Mouse (Mus musculus) ES-Bruce4 (cell line): ENCODE data around the gene Dnmbp. TPM values are rescaled to one million over a fixed set of nuclear protein-coding genes. Genes with fewer than 3 reads are reported as not detected.

Experiments
- H3K27ac ChIP-seq: 2 replicates; pipeline ENCODE4 v1.5.1; 2012; ENCODE audit warnings: low read length, inconsistent platforms; ENCODE audit not compliant: insufficient read depth
- H3K27me3 ChIP-seq: 2 replicates; pipeline ENCODE4 v1.6.1; 2012; ENCODE audit warnings: mild to moderate bottlenecking, low read length, inconsistent platforms; ENCODE audit not compliant: control insufficient read depth, poor library complexity, insufficient read depth, severe bottlenecking
- H3K36me3 ChIP-seq: 2 replicates; pipeline ENCODE4 v1.6.1; 2012; ENCODE audit warnings: inconsistent platforms, mild to moderate bottlenecking, low read length, moderate library complexity; ENCODE audit not compliant: control insufficient read depth, poor library complexity, insufficient read depth, severe bottlenecking
- H3K4me1 ChIP-seq: one replicate; pipeline ENCODE4 v1.8.1; 2011; ENCODE audit warnings: low read length; ENCODE audit not compliant: control insufficient read depth, insufficient read depth
- H3K4me3 ChIP-seq: 2 replicates; pipeline ENCODE4 v1.5.1; 2011; ENCODE audit warnings: low read depth, mild to moderate bottlenecking, low read length
- H3K9ac ChIP-seq: 2 replicates; pipeline ENCODE4 v1.6.1; 2012; ENCODE audit warnings: low read depth, mild to moderate bottlenecking, inconsistent platforms; ENCODE audit not compliant: poor library complexity, severe bottlenecking
- H3K9me3 ChIP-seq: replicated peaks from 2 replicates; pipeline ENCODE4 v1.6.1; 2012; ENCODE audit warnings: mild to moderate bottlenecking, low read length, inconsistent platforms; ENCODE audit not compliant: control insufficient read depth, poor library complexity, insufficient read depth, severe bottlenecking
- CTCF ChIP-seq: IDR thresholded peaks from one replicate; pipeline ENCODE4 v1.8.1; 2011; ENCODE audit warnings: low read depth, low read length
- EP300 ChIP-seq: IDR thresholded peaks from 2 replicates; pipeline ENCODE4 v1.6.1; 2011; ENCODE audit warnings: low read depth, low read length; ENCODE audit not compliant: insufficient read depth
- POLR2A ChIP-seq: IDR thresholded peaks from one replicate; pipeline ENCODE4 v1.8.1; 2011; ENCODE audit warnings: low read length; ENCODE audit not compliant: insufficient read depth
- polyA plus RNA-seq: library from polyadenylated mRNA; stranded (reverse); fragments of >200 nt; gene quantifications from 2 replicates; pipeline ENCODE4 v1.2.4, GENCODE M21; 2011; ENCODE audit warnings: low read depth; ENCODE audit not compliant: missing spikeins, insufficient read depth, insufficient read length

Dnmbp gene
- polyA plus RNA-seq, 1 experiment, result 18.6 TPM

DNA sequence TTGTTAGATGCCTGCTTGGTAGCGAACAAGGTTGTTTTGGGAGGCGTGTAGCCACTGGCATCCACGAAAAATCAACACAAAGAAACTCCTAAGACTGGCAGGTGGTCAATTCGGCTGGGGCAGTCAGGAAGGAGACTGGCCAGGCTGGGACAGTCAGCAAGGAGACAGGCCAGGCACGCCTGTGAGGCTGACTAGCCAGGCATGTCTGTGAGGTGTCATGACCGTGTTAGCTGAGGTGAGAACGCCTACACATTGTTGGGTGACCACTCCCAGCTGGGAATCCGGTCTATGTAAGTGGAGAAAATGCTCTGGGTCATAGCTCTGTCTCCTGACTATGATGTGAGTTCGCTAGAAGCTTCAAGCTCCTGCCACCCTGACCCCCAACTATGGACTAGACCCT lies 22.8 kb upstream of the Dnmbp start:
- Histone ChIP-seq H3K9ac (no peak overlapping the region), H3K27ac (no peak overlapping the region), H3K36me3 (no peaks in the 10 kb centered on the region), H3K27me3 (no peaks in the 10 kb centered on the region; the same call in 1 of the 2 replicates), H3K4me3 (no peak overlapping the region), H3K9me3 (no peaks in the 10 kb centered on the region), H3K4me1 (no peaks in the 10 kb centered on the region)
- TF ChIP-seq CTCF (no peak), POLR2A (no peak), EP300 (no peak)

- Histone ChIP-seq H3K36me3 (no peaks in the 10 kb centered on the region), H3K27ac (no peak overlapping the region), H3K4me1 (no peaks in the 10 kb centered on the region), H3K9me3 (no peaks in the 10 kb centered on the region), H3K9ac (no peak overlapping the region), H3K4me3 (no peak overlapping the region), H3K27me3 (no peaks in the 10 kb centered on the region; the same call in 1 of the 2 replicates)
- TF ChIP-seq CTCF (peak; percentile 56), POLR2A (no peak)
Measured at GRCm38 (mm10) chr19:43961185-43961584, 21.2 kb upstream of the Dnmbp start.

GRCm38 (mm10) chr19:43960014-43960413 lies 20.0 kb upstream of the Dnmbp start:
- Histone ChIP-seq H3K27me3 (no peaks in the 10 kb centered on the region; the same call in 1 of the 2 replicates), H3K4me1 (no peaks in the 10 kb centered on the region), H3K9ac (no peak overlapping the region), H3K36me3 (no peaks in the 10 kb centered on the region), H3K27ac (no peak overlapping the region), H3K9me3 (no peaks in the 10 kb centered on the region), H3K4me3 (no peak overlapping the region)
- TF ChIP-seq CTCF (no peak), POLR2A (no peak), EP300 (no peak)

- H3K9me3 ChIP-seq, result no peaks in the 10 kb centered on the region
- no peak overlapping the region for H3K27ac ChIP-seq
- H3K4me1 ChIP-seq, result no peaks in the 10 kb centered on the region
- H3K27me3 ChIP-seq, result no peaks in the 10 kb centered on the region
- no peak for TF ChIP-seq POLR2A
- no peak for TF ChIP-seq EP300
- TF ChIP-seq CTCF, result peak; percentile 99
- H3K36me3 ChIP-seq, result no peaks in the 10 kb centered on the region
- no peak overlapping the region for H3K9ac ChIP-seq
- no peak overlapping the region for H3K4me3 ChIP-seq
Measured at GRCm38 (mm10) chr19:43959162-43959561, 19.2 kb upstream of the Dnmbp start.

GRCm38 (mm10) chr19:43957881-43958280 lies 17.9 kb upstream of the Dnmbp start:
- Histone ChIP-seq H3K27me3 (no peaks in the 10 kb centered on the region), H3K9me3 (no peaks in the 10 kb centered on the region), H3K36me3 (no peaks in the 10 kb centered on the region), H3K4me3 (no peak overlapping the region), H3K4me1 (no peaks in the 10 kb centered on the region), H3K27ac (no peak overlapping the region), H3K9ac (no peak overlapping the region)
- TF ChIP-seq CTCF, result no peak
- no peak for TF ChIP-seq EP300
- no peak for TF ChIP-seq POLR2A

- H3K27ac ChIP-seq, result no peak overlapping the region
- no peaks in the 10 kb centered on the region for H3K27me3 ChIP-seq
- TF ChIP-seq POLR2A (no peak), EP300 (no peak), CTCF (no peak)
Measured at GRCm38 (mm10) chr19:43957402-43957801, 17.4 kb upstream of the Dnmbp start.

More at GRCm38 (mm10) chr19:43957402-43957801, 17.4 kb upstream of the Dnmbp start:
- H3K36me3 ChIP-seq, result no peaks in the 10 kb centered on the region
- H3K9me3 ChIP-seq, result no peaks in the 10 kb centered on the region
- no peaks in the 10 kb centered on the region for H3K4me1 ChIP-seq
- H3K4me3 ChIP-seq, result no peak overlapping the region
- H3K9ac ChIP-seq, result no peak overlapping the region
